Mouse (Mus musculus): ENCODE data around the gene Tmtc2. TPM values are rescaled to one million over a fixed set of nuclear protein-coding genes. Genes with fewer than 3 reads are reported as not detected.

The Tmtc2 gene
- 8.1 and 10.4 TPM in 2 replicates for polyA plus RNA-seq (2014; fragmentation: Nextera tagmentation; extraction: Ambion mirVana)

GRCm38 (mm10) chr10:105573908-105574694, at the start of gene Tmtc2:
Tmtc2 (minus strand) TSS chr10:105574451.
- ATAC-seq (ENCODE audit: low FRiP score, low TSS enrichment) (peak; percentile 95), DNase-seq (peak; percentile 93)
- under 1% methylated on average over 44 of the region's 61 CpGs for WGBS
- Histone ChIP-seq H3K4me3 (replicated peaks; ENCODE audit: low read depth, low read length) (peak within 1 kb of the TSS; percentile 76), H3K9me3 (ENCODE audit: control insufficient read depth, low read length) (no peaks in the 10 kb centered on the region), H3K27ac (replicated peaks; ENCODE audit: low read depth, low read length) (peak within 1 kb of the TSS; percentile 87), H3K36me3 (ENCODE audit: control insufficient read depth, insufficient read depth, low read length) (no peaks in the 10 kb centered on the region), H3K9ac (replicated peaks; ENCODE audit: low read length) (peak within 1 kb of the TSS; percentile 79), H3K27me3 (ENCODE audit: control insufficient read depth, insufficient read depth, low read length) (no peaks in the 10 kb centered on the region), H3K4me2 (ENCODE audit: low read length) (peak within 1 kb of the TSS; percentile 55), H3K4me1 (ENCODE audit: control insufficient read depth, insufficient read depth, low read length) (peaks cover 24% of the 10 kb centered on the region)

DNA sequence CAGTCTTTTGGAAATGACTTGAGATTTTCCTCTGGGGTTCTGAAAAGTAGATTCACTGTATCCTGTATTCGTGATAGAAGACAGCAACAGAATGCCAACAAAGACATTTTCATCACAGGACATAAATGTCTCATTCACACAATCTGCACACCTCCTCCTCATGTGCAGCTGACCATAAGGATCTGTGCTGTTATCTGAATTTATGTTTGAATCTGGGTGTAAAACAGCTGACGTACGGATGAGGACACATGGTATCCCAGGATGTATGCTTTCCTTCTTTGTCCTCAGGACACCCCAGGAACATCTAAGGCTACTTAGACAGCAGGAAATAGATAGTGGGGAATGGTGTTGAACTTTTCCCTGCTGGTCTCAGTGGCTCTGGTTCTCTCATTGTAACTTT, 37.9 kb upstream of the Tmtc2 start:
- WGBS, result 91% methylated on average over 3 of the region's 3 CpGs

GRCm38 (mm10) chr10:105598826-105599225, 24.6 kb upstream of the Tmtc2 start:
- Histone ChIP-seq H3K4me2 (ENCODE audit: low read length) (no peak overlapping the region), H3K27ac (replicated peaks; ENCODE audit: low read depth, low read length) (no peak overlapping the region), H3K36me3 (ENCODE audit: control insufficient read depth, insufficient read depth, low read length) (no peaks in the 10 kb centered on the region), H3K4me1 (ENCODE audit: control insufficient read depth, insufficient read depth, low read length) (no peaks in the 10 kb centered on the region), H3K27me3 (ENCODE audit: control insufficient read depth, insufficient read depth, low read length) (no peaks in the 10 kb centered on the region), H3K9me3 (ENCODE audit: control insufficient read depth, low read length) (no peaks in the 10 kb centered on the region), H3K9ac (replicated peaks; ENCODE audit: low read length) (no peak overlapping the region), H3K4me3 (replicated peaks; ENCODE audit: low read depth, low read length) (no peak overlapping the region)
- ATAC-seq (ENCODE audit: low FRiP score, low TSS enrichment), result no peak
- no peak for DNase-seq
- WGBS, result 90% methylated on average over 8 of the region's 8 CpGs

More for the DNA sequence above, 37.9 kb upstream of the Tmtc2 start:
- H3K4me1 ChIP-seq (ENCODE audit: control insufficient read depth, insufficient read depth, low read length), result no peaks in the 10 kb centered on the region
- no peak overlapping the region for H3K9ac ChIP-seq (replicated peaks; ENCODE audit: low read length)
- DNase-seq, result no peak
- H3K9me3 ChIP-seq (ENCODE audit: control insufficient read depth, low read length), result no peaks in the 10 kb centered on the region
- no peaks in the 10 kb centered on the region for H3K27me3 ChIP-seq (ENCODE audit: control insufficient read depth, insufficient read depth, low read length)
- H3K27ac ChIP-seq (replicated peaks; ENCODE audit: low read depth, low read length), result no peak overlapping the region
- H3K4me2 ChIP-seq (ENCODE audit: low read length), result no peak overlapping the region
- no peak overlapping the region for H3K4me3 ChIP-seq (replicated peaks; ENCODE audit: low read depth, low read length)
- H3K36me3 ChIP-seq (ENCODE audit: control insufficient read depth, insufficient read depth, low read length), result no peaks in the 10 kb centered on the region
- ATAC-seq (ENCODE audit: low FRiP score, low TSS enrichment), result no peak

GRCm38 (mm10) chr10:105597226-105597625, 23.0 kb upstream of the Tmtc2 start:
- Histone ChIP-seq H3K9ac (replicated peaks; ENCODE audit: low read length) (no peak overlapping the region), H3K4me3 (replicated peaks; ENCODE audit: low read depth, low read length) (no peak overlapping the region), H3K27me3 (ENCODE audit: control insufficient read depth, insufficient read depth, low read length) (no peaks in the 10 kb centered on the region), H3K9me3 (ENCODE audit: control insufficient read depth, low read length) (no peaks in the 10 kb centered on the region), H3K4me1 (ENCODE audit: control insufficient read depth, insufficient read depth, low read length) (no peaks in the 10 kb centered on the region), H3K4me2 (ENCODE audit: low read length) (no peak overlapping the region), H3K27ac (replicated peaks; ENCODE audit: low read depth, low read length) (no peak overlapping the region), H3K36me3 (ENCODE audit: control insufficient read depth, insufficient read depth, low read length) (no peaks in the 10 kb centered on the region)
- no peak for ATAC-seq (ENCODE audit: low FRiP score, low TSS enrichment)
- 90% methylated on average over 3 of the region's 3 CpGs for WGBS
- no peak for DNase-seq

DNA sequence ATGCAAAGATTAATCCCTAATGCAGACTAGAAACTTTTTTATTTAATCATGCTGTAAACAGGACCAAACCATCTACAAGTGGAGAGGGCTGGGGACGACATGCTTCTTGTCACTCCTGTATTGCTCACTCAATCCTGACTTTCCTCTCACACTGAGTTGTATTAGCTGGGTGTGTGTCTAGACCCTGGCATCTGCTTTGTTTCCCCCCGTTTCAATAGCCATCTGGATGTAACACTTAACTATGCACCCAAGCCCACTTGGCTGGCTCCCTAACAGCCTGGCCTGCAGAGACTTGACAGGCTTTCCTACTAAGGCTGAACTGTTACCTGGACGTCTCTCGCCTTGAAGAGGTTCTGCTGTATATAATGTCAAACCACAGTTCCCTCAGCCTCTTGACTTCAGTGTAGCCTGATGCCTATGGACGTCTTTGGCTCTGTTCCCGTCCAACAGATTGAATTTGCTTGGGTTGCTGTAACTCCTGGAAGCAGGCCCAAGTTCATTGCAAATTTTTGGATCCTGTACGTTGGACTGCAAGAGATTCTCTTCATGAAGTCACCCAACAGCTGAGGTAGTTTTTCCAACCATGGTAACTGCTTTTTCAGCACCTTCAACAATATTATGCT, 21.3 kb upstream of the Tmtc2 start:
- Histone ChIP-seq H3K27ac (replicated peaks; ENCODE audit: low read depth, low read length) (no peak overlapping the region), H3K9ac (replicated peaks; ENCODE audit: low read length) (no peak overlapping the region), H3K27me3 (ENCODE audit: control insufficient read depth, insufficient read depth, low read length) (no peaks in the 10 kb centered on the region), H3K4me2 (ENCODE audit: low read length) (no peak overlapping the region), H3K4me1 (ENCODE audit: control insufficient read depth, insufficient read depth, low read length) (no peaks in the 10 kb centered on the region), H3K4me3 (replicated peaks; ENCODE audit: low read depth, low read length) (no peak overlapping the region), H3K36me3 (ENCODE audit: control insufficient read depth, insufficient read depth, low read length) (no peaks in the 10 kb centered on the region), H3K9me3 (ENCODE audit: control insufficient read depth, low read length) (no peaks in the 10 kb centered on the region)
- no peak for ATAC-seq (ENCODE audit: low FRiP score, low TSS enrichment)
- DNase-seq, result no peak
- 87% methylated on average over 7 of the region's 7 CpGs for WGBS

- Histone ChIP-seq H3K36me3 (ENCODE audit: control insufficient read depth, insufficient read depth, low read length) (no peaks in the 10 kb centered on the region), H3K4me1 (ENCODE audit: control insufficient read depth, insufficient read depth, low read length) (no peaks in the 10 kb centered on the region), H3K27ac (replicated peaks; ENCODE audit: low read depth, low read length) (no peak overlapping the region), H3K9ac (replicated peaks; ENCODE audit: low read length) (no peak overlapping the region), H3K4me3 (replicated peaks; ENCODE audit: low read depth, low read length) (no peak overlapping the region), H3K27me3 (ENCODE audit: control insufficient read depth, insufficient read depth, low read length) (no peaks in the 10 kb centered on the region), H3K4me2 (ENCODE audit: low read length) (no peak overlapping the region), H3K9me3 (ENCODE audit: control insufficient read depth, low read length) (no peaks in the 10 kb centered on the region)
- ATAC-seq (ENCODE audit: low FRiP score, low TSS enrichment) (no peak), DNase-seq (no peak)
Observed at GRCm38 (mm10) chr10:105588141-105588540, 13.9 kb upstream of the Tmtc2 start.

DNA sequence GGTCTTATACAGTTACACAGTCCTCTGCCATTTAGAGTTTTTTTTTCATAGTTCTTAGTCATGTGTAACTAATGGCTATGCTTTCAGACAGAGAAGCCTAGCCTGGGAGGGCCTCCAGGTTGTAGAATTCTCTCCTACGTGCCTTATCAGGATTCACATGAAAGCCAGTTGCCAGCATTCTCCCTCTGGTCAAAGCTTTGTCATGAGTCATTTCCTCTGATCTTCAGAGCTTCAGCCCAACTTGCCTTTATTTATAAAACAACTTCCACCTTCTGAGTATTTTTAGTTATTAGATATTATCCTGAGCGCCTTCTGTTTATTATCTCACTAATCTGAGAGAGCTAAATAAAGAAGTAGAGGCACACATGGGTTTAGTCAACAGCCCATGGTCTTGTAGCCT, 5.1 kb upstream of the Tmtc2 start:
- Histone ChIP-seq H3K9me3 (ENCODE audit: control insufficient read depth, low read length) (no peaks in the 10 kb centered on the region), H3K4me2 (ENCODE audit: low read length) (no peak overlapping the region), H3K4me3 (replicated peaks; ENCODE audit: low read depth, low read length) (no peak overlapping the region), H3K27me3 (ENCODE audit: control insufficient read depth, insufficient read depth, low read length) (no peaks in the 10 kb centered on the region), H3K36me3 (ENCODE audit: control insufficient read depth, insufficient read depth, low read length) (no peaks in the 10 kb centered on the region), H3K9ac (replicated peaks; ENCODE audit: low read length) (no peak overlapping the region), H3K4me1 (ENCODE audit: control insufficient read depth, insufficient read depth, low read length) (0 out of 2 replicates have a peak, but pooled peaks cover 9% of the 10 kb centered on the region), H3K27ac (replicated peaks; ENCODE audit: low read depth, low read length) (no peak overlapping the region)
- ATAC-seq (ENCODE audit: low FRiP score, low TSS enrichment) (no peak), DNase-seq (no peak)
- WGBS, result 73% methylated on average over 2 of the region's 2 CpGs

- H3K36me3 ChIP-seq (ENCODE audit: control insufficient read depth, insufficient read depth, low read length), result no peaks in the 10 kb centered on the region
- no peak overlapping the region for H3K27ac ChIP-seq (replicated peaks; ENCODE audit: low read depth, low read length)
- no peak for ATAC-seq (ENCODE audit: low FRiP score, low TSS enrichment)
- no peaks in the 10 kb centered on the region for H3K9me3 ChIP-seq (ENCODE audit: control insufficient read depth, low read length)
- no peaks in the 10 kb centered on the region for H3K27me3 ChIP-seq (ENCODE audit: control insufficient read depth, insufficient read depth, low read length)
- H3K4me1 ChIP-seq (ENCODE audit: control insufficient read depth, insufficient read depth, low read length), result 0 out of 2 replicates have a peak, but pooled peaks cover 9% of the 10 kb centered on the region
- peak overlapping the region; percentile 14 for H3K4me2 ChIP-seq (ENCODE audit: low read length)
- DNase-seq, result no peak
- WGBS, result 56% methylated on average over 8 of the region's 8 CpGs
- no peak overlapping the region for H3K4me3 ChIP-seq (replicated peaks; ENCODE audit: low read depth, low read length)
- no peak overlapping the region for H3K9ac ChIP-seq (replicated peaks; ENCODE audit: low read length)
Observed at GRCm38 (mm10) chr10:105578291-105578845, 4.1 kb upstream of the Tmtc2 start.
